Mouse (Mus musculus) gastrocnemius, postnatal 14 days (tissue): ENCODE measurements at regions not wholly inside any gene's neighbourhood (a gene's known extent, or its start where the extent isn't known, plus 50 kb on each side); places are given as distances from the start of the nearest gene placed in this dataset.

Experiments used
- DNase-seq: peaks from one replicate; pipeline ENCODE4 v3.0.0; 2021; ENCODE audit warnings: mixed read lengths
- intact Hi-C: fragments of 180-260 bp; cut with DNase I; formaldehyde crosslinking; loops from one replicate; pipeline ENCODE4 v1.15.1; 2025; ENCODE audit warnings: low total_unique reads

DNA sequence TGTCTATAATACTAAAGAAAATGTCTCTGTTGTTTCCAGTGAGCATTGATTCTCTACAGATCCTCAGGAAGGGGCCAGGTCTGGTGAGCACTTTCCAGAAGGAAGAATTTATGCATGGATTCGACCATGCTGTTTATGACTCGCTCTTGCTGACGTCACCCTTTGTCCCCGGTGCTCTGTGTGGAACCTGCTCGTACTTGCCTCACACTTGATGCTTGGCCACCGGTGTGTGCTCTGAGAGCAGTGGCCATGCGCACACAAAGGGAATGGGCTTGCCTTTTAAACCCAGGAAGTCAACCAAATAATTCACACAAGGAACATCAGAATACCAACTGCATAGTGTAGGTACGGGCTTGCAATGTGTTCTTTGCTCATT lies 79.5 kb upstream of the S1pr3 start:
- intact Hi-C loops, result no loop called here
- DNase-seq, result no peak

- DNase-seq, result no peak
- intact Hi-C loops, result no loop called here
These were observed 78.7 kb upstream of the S1pr3 start for GRCm38 (mm10) chr13:51329717-51330116.

GRCm38 (mm10) chr13:51332271-51332670 lies 76.2 kb upstream of the S1pr3 start:
- no peak for DNase-seq
- intact Hi-C loops, result no loop called here

GRCm38 (mm10) chr13:51333481-51333880 lies 75.0 kb upstream of the S1pr3 start:
- intact Hi-C loops, result no loop called here
- DNase-seq, result no peak

- intact Hi-C loops, result no loop called here
- DNase-seq, result no peak
These were observed 71.7 kb upstream of the S1pr3 start for GRCm38 (mm10) chr13:51336726-51337125.

DNA sequence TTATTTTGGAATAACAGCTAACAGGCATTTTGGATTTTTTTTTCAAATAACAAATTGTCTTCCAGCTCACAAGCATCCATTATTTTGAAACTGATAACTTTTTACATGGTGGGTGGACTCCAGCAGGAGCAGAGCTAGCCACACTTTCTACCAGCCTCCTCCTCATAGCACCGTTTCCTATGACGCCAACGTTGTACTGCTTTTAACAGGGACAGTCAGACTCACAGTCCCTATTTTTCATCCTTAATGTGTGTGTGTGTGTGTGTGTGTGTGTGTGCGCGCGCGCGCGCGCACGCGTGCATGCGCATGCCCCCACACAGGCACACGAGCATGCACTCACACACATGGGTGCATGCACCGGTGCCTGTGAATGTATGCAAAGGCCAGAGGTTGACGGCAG lies 70.5 kb upstream of the S1pr3 start:
- intact Hi-C loops, result no loop called here

GRCm38 (mm10) chr13:51345321-51345720 lies 63.1 kb upstream of the S1pr3 start:
- DNase-seq, result no peak
- intact Hi-C loops, result no loop called here

More for the DNA sequence above, 70.5 kb upstream of the S1pr3 start:
- DNase-seq, result no peak

DNA sequence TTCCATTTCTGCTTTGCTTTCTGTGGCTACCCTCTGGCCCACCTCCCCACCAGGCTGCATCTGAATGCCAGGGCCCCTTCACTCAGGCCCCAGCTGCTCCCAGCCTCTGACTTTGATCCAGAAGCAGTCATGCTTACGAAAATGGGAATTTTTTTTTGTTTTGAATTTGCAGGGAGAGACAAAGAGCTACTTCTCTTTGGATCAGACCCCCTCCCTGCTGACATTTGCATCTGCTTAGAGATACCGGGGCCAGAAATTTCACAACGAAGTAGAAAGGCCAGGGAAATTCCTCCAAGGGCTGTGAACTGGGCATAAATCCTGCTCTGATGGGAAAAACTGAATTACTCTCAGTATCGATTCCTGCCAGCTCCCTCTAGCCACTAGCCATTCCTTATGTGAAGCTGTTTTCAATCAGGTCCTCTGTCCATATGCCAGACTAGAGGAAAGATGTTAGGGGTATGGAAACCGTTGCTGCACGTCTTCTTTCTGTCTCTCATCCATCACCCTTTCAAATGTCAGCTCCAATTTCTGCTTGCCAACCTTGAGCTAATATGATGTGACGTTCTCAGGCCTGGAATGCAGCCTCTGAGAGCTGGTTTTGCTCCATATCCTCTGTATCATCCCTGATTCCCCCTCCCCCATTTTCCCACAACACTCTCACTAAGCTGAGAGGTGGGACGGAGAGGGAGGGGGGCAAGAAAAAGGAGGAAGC lies 62.4 kb upstream of the S1pr3 start:
- peak; percentile 25 for DNase-seq
- intact Hi-C loops, result no loop called here

GRCm38 (mm10) chr13:51348707-51349106 lies 59.7 kb upstream of the S1pr3 start:
- DNase-seq, result no peak
- intact Hi-C loops, result no loop called here

GRCm38 (mm10) chr13:51349818-51350551 lies 58.5 kb upstream of the S1pr3 start:
- intact Hi-C loops, result no loop called here
- no peak for DNase-seq

- intact Hi-C loops, result no loop called here
- DNase-seq, result no peak
These were observed 55.6 kb upstream of the S1pr3 start for GRCm38 (mm10) chr13:51352874-51353273.

- intact Hi-C loops, result no loop called here
- no peak for DNase-seq
These were observed 52.9 kb upstream of the S1pr3 start for GRCm38 (mm10) chr13:51355507-51355906.
